Mouse (Mus musculus) hindbrain, embryonic 11.5 days (tissue): Measurements from ENCODE around the gene Zfp365. TPM values are rescaled to one million over a fixed set of nuclear protein-coding genes. Genes with fewer than 3 reads are reported as not detected.

Source experiments
- ATAC-seq: fragments of 200-750 bp; cut with Nextera tagmentation; 2 replicates; pipeline ENCODE4 v1.8.0; 2017; ENCODE audit warnings: mild to moderate bottlenecking, moderate TSS enrichment, moderate library complexity; ENCODE audit not compliant: low FRiP score
- DNase-seq: peaks from one replicate; pipeline ENCODE4 v3.0.0-alpha.2; 2015; ENCODE audit warnings: low spot score
- H3K27ac ChIP-seq: fragments of 300-500 bp; sonication (generic); 2 replicates; pipeline ENCODE4 v1.5.1; 2014; ENCODE audit warnings: mild to moderate bottlenecking, low read depth, low read length
- H3K27me3 ChIP-seq: fragments of 300-500 bp; sonication (generic); 2 replicates; pipeline ENCODE4 v1.6.1; 2014; ENCODE audit warnings: mild to moderate bottlenecking, low read length, moderate library complexity, mixed read lengths; ENCODE audit not compliant: control insufficient read depth, insufficient read depth
- H3K36me3 ChIP-seq: fragments of 300-500 bp; sonication (generic); 2 replicates; pipeline ENCODE4 v1.6.1; 2014; ENCODE audit warnings: mild to moderate bottlenecking, low read length, moderate library complexity, mixed read lengths; ENCODE audit not compliant: control insufficient read depth, insufficient read depth
- H3K4me1 ChIP-seq: fragments of 300-500 bp; sonication (generic); replicated peaks from 2 replicates; pipeline ENCODE4 v1.6.1; 2014; ENCODE audit warnings: low read length, mixed read lengths; ENCODE audit not compliant: control insufficient read depth, insufficient read depth
- H3K4me2 ChIP-seq: fragments of 300-500 bp; sonication (generic); replicated peaks from 2 replicates; pipeline ENCODE4 v1.6.1; 2014; ENCODE audit warnings: mild to moderate bottlenecking, low read depth, low read length
- H3K4me3 ChIP-seq: fragments of 300-500 bp; sonication (generic); 2 replicates; pipeline ENCODE4 v1.5.1; 2014; ENCODE audit warnings: low read depth, low read length
- H3K9ac ChIP-seq: fragments of 300-500 bp; sonication (generic); 2 replicates; pipeline ENCODE4 v1.6.1; 2014; ENCODE audit warnings: low read depth, low read length
- H3K9me3 ChIP-seq: fragments of 300-500 bp; sonication (generic); 2 replicates; pipeline ENCODE4 v1.6.1; 2016; ENCODE audit warnings: low read length; ENCODE audit not compliant: control insufficient read depth
- WGBS: fragments of 180-500 bp; shearing (Covaris S2); extraction: QIAGEN DNeasy Blood & Tissue Kit; methylation state at CpG from one replicate; pipeline ENCODE4 v1.1.7; 2014; 5-methylcytosine and 5-hydroxymethylcytosine counted together
- polyA plus RNA-seq: library from polyadenylated mRNA; unstranded; fragments of >200 nt; fragmentation: Nextera tagmentation; extraction: Ambion mirVana; gene quantifications from 2 replicates; pipeline ENCODE4 v1.2.1, GENCODE M21; 2014

Zfp365 gene
- polyA plus RNA-seq, 1 experiment from 2014 or later = 2.2 TPM

GRCm38 (mm10) chr10:67846016-67846650 is 66.3 kb downstream of the Zfp365 start:
- DNase-seq = no peak
- WGBS = 83% methylated on average over 14 of the region's 14 CpGs
- no peak overlapping the region for H3K4me2 ChIP-seq
- H3K27ac ChIP-seq = no peak overlapping the region
- H3K9ac ChIP-seq = no peak overlapping the region
- H3K36me3 ChIP-seq = no peaks in the 10 kb centered on the region
- H3K27me3 ChIP-seq = no peaks in the 10 kb centered on the region
- no peak overlapping the region for H3K4me3 ChIP-seq
- H3K4me1 ChIP-seq = peaks cover 2% of the 10 kb centered on the region; the same call in 1 of the 2 replicates
- ATAC-seq = no peak
- H3K9me3 ChIP-seq = no peaks in the 10 kb centered on the region

- Histone ChIP-seq H3K9ac (no peak overlapping the region), H3K4me1 (no peaks in the 10 kb centered on the region), H3K4me3 (no peak overlapping the region), H3K9me3 (no peaks in the 10 kb centered on the region), H3K27ac (no peak overlapping the region), H3K27me3 (no peaks in the 10 kb centered on the region), H3K36me3 (no peaks in the 10 kb centered on the region), H3K4me2 (no peak overlapping the region)
- WGBS = 79% methylated on average over 10 of the region's 10 CpGs
- DNase-seq = no peak
- ATAC-seq = no peak
These were observed 70.9 kb downstream of the Zfp365 start for GRCm38 (mm10) chr10:67841596-67841995.

- Histone ChIP-seq H3K4me2 (no peak overlapping the region), H3K4me1 (no peaks in the 10 kb centered on the region), H3K9me3 (no peaks in the 10 kb centered on the region), H3K27ac (no peak overlapping the region), H3K36me3 (no peaks in the 10 kb centered on the region), H3K9ac (no peak overlapping the region), H3K4me3 (no peak overlapping the region), H3K27me3 (no peaks in the 10 kb centered on the region)
- 87% methylated on average over 4 of the region's 4 CpGs for WGBS
- DNase-seq (no peak), ATAC-seq (no peak)
These were observed 71.7 kb downstream of the Zfp365 start for GRCm38 (mm10) chr10:67840735-67841134.

GRCm38 (mm10) chr10:67839156-67839555 is 73.3 kb downstream of the Zfp365 start:
- no peak for ATAC-seq
- Histone ChIP-seq H3K4me2 (no peak overlapping the region), H3K27ac (no peak overlapping the region), H3K4me1 (no peaks in the 10 kb centered on the region), H3K4me3 (no peak overlapping the region), H3K27me3 (no peaks in the 10 kb centered on the region), H3K9ac (no peak overlapping the region), H3K9me3 (no peaks in the 10 kb centered on the region), H3K36me3 (no peaks in the 10 kb centered on the region)
- 86% methylated on average over 3 of the region's 3 CpGs for WGBS
- DNase-seq = no peak

- ATAC-seq = no peak
- H3K36me3 ChIP-seq = no peaks in the 10 kb centered on the region
- H3K4me3 ChIP-seq = no peak overlapping the region
- H3K27me3 ChIP-seq = no peaks in the 10 kb centered on the region
- no peaks in the 10 kb centered on the region for H3K9me3 ChIP-seq
- H3K4me2 ChIP-seq = no peak overlapping the region
- DNase-seq = no peak
- no peak overlapping the region for H3K9ac ChIP-seq
- 89% methylated on average over 17 of the region's 17 CpGs for WGBS
- no peak overlapping the region for H3K27ac ChIP-seq
- H3K4me1 ChIP-seq = no peaks in the 10 kb centered on the region
These were observed 76.0 kb downstream of the Zfp365 start for GRCm38 (mm10) chr10:67836426-67836825.

Other genes with a start within 250 kb of the Zfp365 start
- gene Rtkn2, start 66.9 kb upstream of the Zfp365 start, polyA plus RNA-seq = 17.7 and 17.8 TPM in 2 replicates